Comparison of ENCODE assay signal across 26 mouse cellular contexts in genomic region chr2:41417290-41417689, GRCm38 (mm10).
DNase-seq lines count a peak whose midpoint lies in the region; ATAC-seq lines count a peak whose summit lies in the region.
"Had no signal": no experiment of that assay in that cellular context is flagged by ENCODE, and none has a peak within 500 bp of the region (broad histone marks: within the 10 kb centered on the region; RNA-seq: fewer than 3 reads in every experiment).

No protein-coding gene starts in this region.

- H3K36me3 ChIP-seq in forebrain, embryonic 11.5 days (ENCODE audit: control insufficient read depth, insufficient read depth, low read length), result no peaks in the 10 kb centered on the region
- H3K36me3 ChIP-seq in forebrain, embryonic 10.5 days (replicated peaks), result no peaks in the 10 kb centered on the region
- H3K36me3 ChIP-seq in heart, embryonic 11.5 days (ENCODE audit: control insufficient read depth, insufficient read depth, low read length), result no peaks in the 10 kb centered on the region
- H3K36me3 ChIP-seq in limb, embryonic 11.5 days (ENCODE audit: control insufficient read depth, insufficient read depth, low read length), result no peaks in the 10 kb centered on the region
- no peaks in the 10 kb centered on the region for H3K36me3 ChIP-seq in limb, embryonic 10.5 days
- H3K36me3 ChIP-seq in neural tube, embryonic 12.5 days, result no peaks in the 10 kb centered on the region
- H3K36me3 ChIP-seq: embryonic facial prominence, embryonic 10.5 days; embryonic facial prominence, embryonic 12.5 days; forebrain, embryonic 15.5 days; G1E had no signal

- H3K27ac ChIP-seq in forebrain, embryonic 11.5 days (ENCODE audit: low read depth, low read length), result no peak overlapping the region
- no peak overlapping the region for H3K27ac ChIP-seq in forebrain, embryonic 10.5 days
- H3K27ac ChIP-seq in heart, embryonic 11.5 days (ENCODE audit: low read depth, low read length), result no peak overlapping the region
- no peak overlapping the region for H3K27ac ChIP-seq in limb, embryonic 11.5 days (replicated peaks; ENCODE audit: low read depth, low read length)
- H3K27ac ChIP-seq in limb, embryonic 10.5 days, result no peak overlapping the region
- no peak overlapping the region for H3K27ac ChIP-seq in neural tube, embryonic 12.5 days
- H3K27ac ChIP-seq: embryonic facial prominence, embryonic 10.5 days; embryonic facial prominence, embryonic 12.5 days; forebrain, embryonic 15.5 days had no signal

- no peaks in the 10 kb centered on the region for H3K9me3 ChIP-seq in forebrain, embryonic 11.5 days (ENCODE audit: control insufficient read depth, low read length)
- H3K9me3 ChIP-seq in forebrain, embryonic 10.5 days, result no peaks in the 10 kb centered on the region
- H3K9me3 ChIP-seq in heart, embryonic 11.5 days (replicated peaks; ENCODE audit: control insufficient read depth, low read length), result no peaks in the 10 kb centered on the region
- H3K9me3 ChIP-seq in limb, embryonic 11.5 days (ENCODE audit: control insufficient read depth, low read length), result no peaks in the 10 kb centered on the region
- no peaks in the 10 kb centered on the region for H3K9me3 ChIP-seq in limb, embryonic 10.5 days (replicated peaks)
- H3K9me3 ChIP-seq in neural tube, embryonic 12.5 days, result no peaks in the 10 kb centered on the region
- H3K9me3 ChIP-seq: embryonic facial prominence, embryonic 10.5 days; embryonic facial prominence, embryonic 12.5 days; forebrain, embryonic 15.5 days; G1E had no signal

- no peak overlapping the region for H3K4me2 ChIP-seq in forebrain, embryonic 11.5 days (ENCODE audit: low read depth, low read length, severe bottlenecking)
- H3K4me2 ChIP-seq in heart, embryonic 11.5 days, result no peak overlapping the region
- H3K4me2 ChIP-seq in limb, embryonic 11.5 days (ENCODE audit: low read depth, severe bottlenecking), result no peak overlapping the region
- no peak overlapping the region for H3K4me2 ChIP-seq in neural tube, embryonic 12.5 days (replicated peaks)
- H3K4me2 ChIP-seq: embryonic facial prominence, embryonic 12.5 days; forebrain, embryonic 15.5 days had no signal

- ATAC-seq in forebrain, embryonic 11.5 days (replicated peaks; ENCODE audit: low FRiP score), result peak; percentile 60; the same call in 1 of the 2 replicates
- ATAC-seq in heart, embryonic 11.5 days (replicated peaks; ENCODE audit: insufficient number of reproducible peaks, low FRiP score, low TSS enrichment), result 0 out of 2 replicates have a peak, but pooled peaks have one; percentile 46
- 0 out of 2 replicates have a peak, but pooled peaks have one; percentile 70 for ATAC-seq in limb, embryonic 11.5 days (ENCODE audit: insufficient number of reproducible peaks, low FRiP score, low TSS enrichment, low read depth)
- 0 out of 2 replicates have a peak, but pooled peaks have one; percentile 53 for ATAC-seq in neural tube, embryonic 12.5 days (ENCODE audit: low FRiP score, low read depth)
- ATAC-seq: activated CD4-positive, CD25-positive, alpha-beta regulatory T cell, adult 4 months; CD4-positive, CD25-positive, alpha-beta regulatory T cell, adult 4 months; forebrain, embryonic 15.5 days; forebrain, postnatal 0 days; Patski had no signal

- no peaks in the 10 kb centered on the region for H3K27me3 ChIP-seq in forebrain, embryonic 11.5 days (ENCODE audit: control insufficient read depth, insufficient read depth, low read length)
- no peaks in the 10 kb centered on the region for H3K27me3 ChIP-seq in forebrain, embryonic 10.5 days (ENCODE audit: poor library complexity, severe bottlenecking)
- no peaks in the 10 kb centered on the region for H3K27me3 ChIP-seq in heart, embryonic 11.5 days (ENCODE audit: control insufficient read depth, insufficient read depth, low read length)
- no peaks in the 10 kb centered on the region for H3K27me3 ChIP-seq in limb, embryonic 11.5 days (ENCODE audit: control insufficient read depth, insufficient read depth, low read length)
- no peaks in the 10 kb centered on the region for H3K27me3 ChIP-seq in limb, embryonic 10.5 days (ENCODE audit: low read depth, poor library complexity, severe bottlenecking)
- H3K27me3 ChIP-seq in neural tube, embryonic 12.5 days (replicated peaks), result no peaks in the 10 kb centered on the region
- H3K27me3 ChIP-seq: CH12.LX; embryonic facial prominence, embryonic 12.5 days; forebrain, embryonic 15.5 days; Patski had no signal

- DNase-seq in forebrain, embryonic 11.5 days (ENCODE audit: low spot score), result no peak
- DNase-seq in forebrain, embryonic 10.5 days (ENCODE audit: extremely low spot score, low spot score), result no peak
- no peak for DNase-seq in heart, adult 8-10 months (ENCODE audit: low spot score)
- no peak for DNase-seq in limb, embryonic 11.5 days (ENCODE audit: low spot score)
- no peak for DNase-seq in limb, embryonic 10.5 days (ENCODE audit: low spot score)
- DNase-seq in neural tube, embryonic 10.5 days (ENCODE audit: extremely low spot score, low spot score), result no peak
- DNase-seq: adrenal gland, adult 8-10 months; adrenal gland, postnatal 14 days; adrenal gland, postnatal 36 days; B cell, adult 2 months; cerebellum, adult 11-12 months; cerebellum, adult 2 months; cerebellum, adult 9-10 months; cerebellum, postnatal 10 days; cerebellum, postnatal 25 days; forebrain, postnatal 0 days had no signal

- no peak overlapping the region for H3K4me3 ChIP-seq in forebrain, embryonic 11.5 days (ENCODE audit: low read depth, low read length)
- H3K4me3 ChIP-seq in forebrain, embryonic 10.5 days, result no peak overlapping the region
- H3K4me3 ChIP-seq in heart, embryonic 11.5 days (ENCODE audit: low read depth, low read length), result no peak overlapping the region
- no peak overlapping the region for H3K4me3 ChIP-seq in limb, embryonic 11.5 days (ENCODE audit: low read depth, low read length)
- H3K4me3 ChIP-seq in limb, embryonic 10.5 days, result no peak overlapping the region
- H3K4me3 ChIP-seq in neural tube, embryonic 12.5 days, result no peak overlapping the region
- H3K4me3 ChIP-seq: embryonic facial prominence, embryonic 10.5 days; embryonic facial prominence, embryonic 12.5 days; forebrain, embryonic 15.5 days had no signal

- no peak overlapping the region for H3K9ac ChIP-seq in forebrain, embryonic 11.5 days (ENCODE audit: low read length)
- H3K9ac ChIP-seq in heart, embryonic 11.5 days (ENCODE audit: low read depth, low read length), result no peak overlapping the region
- no peak overlapping the region for H3K9ac ChIP-seq in limb, embryonic 11.5 days (ENCODE audit: low read length)
- H3K9ac ChIP-seq in neural tube, embryonic 12.5 days, result no peak overlapping the region
- H3K9ac ChIP-seq: embryonic facial prominence, embryonic 12.5 days; forebrain, embryonic 15.5 days; forebrain, postnatal 0 days had no signal

- H3K4me1 ChIP-seq in forebrain, embryonic 11.5 days (replicated peaks; ENCODE audit: control insufficient read depth, insufficient read depth, low read length), result no peaks in the 10 kb centered on the region
- no peaks in the 10 kb centered on the region for H3K4me1 ChIP-seq in forebrain, embryonic 10.5 days
- no peaks in the 10 kb centered on the region for H3K4me1 ChIP-seq in heart, embryonic 11.5 days (ENCODE audit: control insufficient read depth, insufficient read depth, low read length)
- H3K4me1 ChIP-seq in limb, embryonic 11.5 days (ENCODE audit: control insufficient read depth, insufficient read depth, low read length), result no peaks in the 10 kb centered on the region
- no peaks in the 10 kb centered on the region for H3K4me1 ChIP-seq in limb, embryonic 10.5 days
- H3K4me1 ChIP-seq in neural tube, embryonic 12.5 days, result no peaks in the 10 kb centered on the region
- H3K4me1 ChIP-seq: embryonic facial prominence, embryonic 10.5 days; embryonic facial prominence, embryonic 12.5 days; forebrain, embryonic 15.5 days had no signal
